Mouse (Mus musculus) spleen, adult 2 months (tissue): ENCODE measurements around the gene Mettl21a. TPM values are rescaled to one million over a fixed set of nuclear protein-coding genes. Genes with fewer than 3 reads are reported as not detected.

Source experiments
- DNase-seq, 2 experiments: peaks; one replicate each; pipeline versions ENCODE4 v3.0.0 to v3.0.0-alpha.2; 2012 to 2021; ENCODE audit warnings: low spot score in 2 of 2, low read depth in 1 of 2
- H3K27ac ChIP-seq: fragments of 200-500 bp; 2 replicates; pipeline ENCODE4 v1.5.1; 2012; ENCODE audit warnings: low read length, inconsistent platforms; ENCODE audit not compliant: insufficient read depth
- H3K27me3 ChIP-seq: fragments of 200-500 bp; 2 replicates; pipeline ENCODE4 v1.6.1; 2012; ENCODE audit warnings: mild to moderate bottlenecking, moderate library complexity, low read length, inconsistent platforms; ENCODE audit not compliant: control insufficient read depth, insufficient read depth
- H3K36me3 ChIP-seq: fragments of 200-500 bp; 2 replicates; pipeline ENCODE4 v1.6.1; 2012; ENCODE audit warnings: mild to moderate bottlenecking, low read length, inconsistent platforms; ENCODE audit not compliant: control insufficient read depth, insufficient read depth
- H3K4me1 ChIP-seq: fragments of 200-500 bp; 2 replicates; pipeline ENCODE4 v1.6.1; 2011; ENCODE audit warnings: inconsistent platforms; ENCODE audit not compliant: control insufficient read depth, insufficient read depth, insufficient read length
- H3K4me3 ChIP-seq: fragments of 200-500 bp; 2 replicates; pipeline ENCODE4 v1.5.1; 2011; ENCODE audit warnings: mild to moderate bottlenecking, inconsistent platforms; ENCODE audit not compliant: insufficient read depth, insufficient read length; ENCODE audit errors: extremely low read depth
- CTCF ChIP-seq: fragments of 200-500 bp; IDR thresholded peaks from 2 replicates; pipeline ENCODE4 v1.5.1; 2011; ENCODE audit warnings: mild to moderate bottlenecking, inconsistent platforms; ENCODE audit not compliant: insufficient read depth, insufficient read length, insufficient replicate concordance; ENCODE audit errors: extremely low read depth
- POLR2A ChIP-seq: fragments of 200-500 bp; IDR thresholded peaks from 2 replicates; pipeline ENCODE4 v1.6.1; 2011; ENCODE audit warnings: low read depth, low read length, inconsistent platforms
- WGBS: fragments of 180-500 bp; shearing (Covaris S2); methylation state at CpG from one replicate; pipeline ENCODE4 v1.1.7; 2018; 5-methylcytosine and 5-hydroxymethylcytosine counted together
- polyA plus RNA-seq: library from polyadenylated mRNA; depleted of rRNA; stranded (reverse); fragments of >200 nt; gene quantifications from 2 replicates; pipeline ENCODE4 v1.2.3, GENCODE M21; 2012; rRNA removed

The Mettl21a gene
- polyA plus RNA-seq, 1 experiment: 4.4 TPM

DNA sequence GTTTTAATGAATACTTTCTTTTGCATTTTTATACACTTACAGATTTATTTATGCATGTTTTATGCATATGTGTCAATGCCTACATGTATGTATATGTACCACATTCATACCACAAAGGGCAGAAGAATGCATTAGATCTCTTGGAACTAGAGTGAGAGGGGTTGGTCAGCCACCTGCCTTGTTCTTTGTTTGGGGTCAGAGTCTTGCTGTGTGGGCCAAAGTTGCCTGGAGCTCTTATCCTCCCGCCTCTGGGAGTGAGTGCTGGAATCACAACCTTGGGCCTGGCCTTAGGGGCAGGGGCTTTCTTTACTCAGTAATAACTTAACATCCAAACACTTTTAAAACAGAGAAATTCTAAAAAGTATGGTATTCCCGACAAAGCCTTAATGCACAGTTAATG, 40.3 kb downstream of the Mettl21a start:
- H3K4me1 ChIP-seq: no peaks in the 10 kb centered on the region; the same call in 1 of the 2 replicates
- no peaks in the 10 kb centered on the region for H3K27me3 ChIP-seq
- no peak overlapping the region for H3K27ac ChIP-seq
- WGBS: 93% methylated on average over 2 of the region's 2 CpGs
- peaks cover 26% of the 10 kb centered on the region for H3K36me3 ChIP-seq
- DNase-seq: no peak
- TF ChIP-seq POLR2A (no peak), CTCF (no peak)
- no peak overlapping the region for H3K4me3 ChIP-seq

DNA sequence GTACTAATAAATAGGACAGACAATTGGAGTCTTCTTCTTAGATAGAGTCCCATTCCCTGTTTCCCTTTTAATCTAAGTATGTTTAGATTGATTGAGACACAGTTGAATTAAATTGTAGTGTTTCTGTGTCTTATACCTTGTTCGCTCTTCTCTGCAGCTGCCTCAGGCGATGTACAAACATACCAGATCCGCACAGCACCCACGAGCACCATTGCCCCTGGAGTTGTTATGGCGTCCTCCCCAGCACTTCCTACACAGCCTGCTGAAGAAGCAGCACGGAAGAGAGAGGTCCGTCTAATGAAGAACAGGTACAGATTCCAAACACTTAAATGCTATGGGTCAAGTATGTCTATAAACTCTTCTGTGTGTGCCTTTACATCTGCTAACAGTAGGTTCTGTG, 41.0 kb downstream of the Mettl21a start:
- TF ChIP-seq POLR2A: no peak
- TF ChIP-seq CTCF: no peak
- no peak overlapping the region for H3K4me3 ChIP-seq
- 98% methylated on average over 7 of the region's 7 CpGs for WGBS
- peaks cover 25% of the 10 kb centered on the region for H3K36me3 ChIP-seq
- no peaks in the 10 kb centered on the region for H3K27me3 ChIP-seq
- DNase-seq: no peak
- no peaks in the 10 kb centered on the region; the same call in 1 of the 2 replicates for H3K4me1 ChIP-seq
- H3K27ac ChIP-seq: no peak overlapping the region

DNA sequence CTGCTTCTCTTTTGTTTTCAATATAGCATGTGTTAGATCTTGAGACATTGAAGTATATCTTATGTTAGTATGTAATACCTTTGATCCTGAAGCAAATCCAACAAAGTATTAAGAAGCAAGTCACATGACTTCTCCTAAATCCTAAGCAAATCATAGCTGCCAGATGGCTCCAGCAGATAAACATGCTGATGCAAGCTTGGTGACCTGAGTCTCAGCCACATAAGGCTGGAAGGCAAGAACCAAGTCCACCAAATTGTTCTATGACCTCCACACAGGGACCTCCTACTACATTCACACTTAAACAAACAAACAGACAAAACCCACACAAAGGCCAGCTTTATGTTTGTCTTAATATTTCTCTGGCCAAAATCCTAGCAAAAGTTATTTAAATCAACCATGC, 48.8 kb downstream of the Mettl21a start:
- Histone ChIP-seq H3K27me3 (no peaks in the 10 kb centered on the region), H3K27ac (no peak overlapping the region), H3K4me3 (no peak overlapping the region), H3K4me1 (no peaks in the 10 kb centered on the region), H3K36me3 (peaks cover 23% of the 10 kb centered on the region)
- TF ChIP-seq POLR2A (no peak), CTCF (no peak)
- DNase-seq: no peak

DNA sequence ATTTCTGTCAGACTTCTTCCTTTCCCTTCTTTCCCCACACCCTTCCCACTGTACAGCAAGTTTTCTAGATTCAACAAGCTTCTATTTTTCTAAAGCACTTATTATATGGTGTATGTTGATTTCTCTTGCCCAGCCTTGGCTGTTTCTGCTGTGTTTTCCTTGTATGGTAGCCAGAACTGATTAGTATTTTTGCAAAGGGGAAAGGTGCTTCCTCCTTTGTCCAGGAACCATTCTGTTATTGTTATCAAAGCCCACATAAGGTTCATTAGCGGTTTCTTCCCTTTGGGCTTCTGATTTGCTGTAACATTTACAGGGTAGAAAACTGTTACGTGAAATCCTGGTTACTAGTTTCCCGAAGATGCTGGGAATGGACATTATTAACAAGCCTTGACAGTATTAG, 56.9 kb downstream of the Mettl21a start:
- no peak for DNase-seq
- no peak overlapping the region for H3K4me3 ChIP-seq
- H3K27me3 ChIP-seq: no peaks in the 10 kb centered on the region
- WGBS: 93% methylated on average over 3 of the region's 3 CpGs
- H3K36me3 ChIP-seq: peaks cover 5% of the 10 kb centered on the region; the same call in 1 of the 2 replicates
- no peaks in the 10 kb centered on the region for H3K4me1 ChIP-seq
- TF ChIP-seq CTCF (no peak), POLR2A (no peak)
- H3K27ac ChIP-seq: no peak overlapping the region

Other genes with a start within 250 kb of the Mettl21a start
- 25.5 and 26.1 TPM in 2 replicates for gene Creb1, start 84.6 kb downstream of the Mettl21a start, polyA plus RNA-seq
- 7.8 and 8.3 TPM in 2 replicates for gene Ccnyl1, start 73.2 kb upstream of the Mettl21a start, polyA plus RNA-seq
- gene Fzd5, start 120.5 kb upstream of the Mettl21a start, polyA plus RNA-seq: 7.6 and 10.6 TPM in 2 replicates